Mouse (Mus musculus) CH12.LX (cell line): ENCODE data around the gene Nol6. TPM values are rescaled to one million over a fixed set of nuclear protein-coding genes. Genes with fewer than 3 reads are reported as not detected.

Experiments used
- DNase-seq: peaks from one replicate; pipeline ENCODE4 v3.0.0-alpha.2; 2013; ENCODE audit errors: extremely low read depth
- H3K27ac ChIP-seq: 2 replicates; pipeline ENCODE4 v1.5.1; 2012; ENCODE audit warnings: low read depth, mild to moderate bottlenecking, control low read depth, moderate library complexity; ENCODE audit not compliant: insufficient read depth
- H3K27me3 ChIP-seq: replicated peaks from 2 replicates; pipeline ENCODE3; 2012; ENCODE audit warnings: inconsistent platforms
- H3K36me3 ChIP-seq, 2 experiments: replicated peaks in 1 of 2; 2 replicates each; pipeline versions ENCODE3 to v1.6.1; 2012; ENCODE audit warnings: inconsistent platforms in 1 of 2, low read length in 1 of 2, mild to moderate bottlenecking in 1 of 2, mixed read lengths in 1 of 2, moderate library complexity in 1 of 2; ENCODE audit not compliant: control insufficient read depth in 1 of 2, insufficient read depth in 1 of 2
- H3K4me1 ChIP-seq, 2 experiments: 2 replicates each; pipeline ENCODE4 v1.6.1; 2012; ENCODE audit warnings: inconsistent platforms in 1 of 2, moderate library complexity in 1 of 2; ENCODE audit not compliant: insufficient read depth in 2 of 2, control insufficient read depth in 1 of 2
- H3K4me2 ChIP-seq: 2 replicates; pipeline ENCODE4 v1.6.1; 2012; ENCODE audit warnings: low read depth, mild to moderate bottlenecking, control low read depth; ENCODE audit not compliant: poor library complexity, insufficient read depth, severe bottlenecking
- H3K4me3 ChIP-seq, 3 experiments: fragments of 150-350 bp in 1 of 3; sonication (generic) in 1 of 3; replicated peaks in 1 of 3; 2 replicates each; pipeline versions ENCODE3 to v1.5.1; 2011 to 2012; ENCODE audit warnings: low read depth in 2 of 3, low read length in 2 of 3, mild to moderate bottlenecking in 2 of 3, moderate library complexity in 2 of 3, control low read depth in 1 of 3, improper control_type of control experiment in 1 of 3, inconsistent platforms in 1 of 3, mixed read lengths in 1 of 3; ENCODE audit not compliant: poor library complexity in 1 of 3
- H3K79me2 ChIP-seq: replicated peaks from 2 replicates; pipeline ENCODE4 v1.6.1; 2012; ENCODE audit warnings: mild to moderate bottlenecking, moderate library complexity; ENCODE audit not compliant: control insufficient read depth, poor library complexity, insufficient read depth, severe bottlenecking; ENCODE audit errors: extremely low read depth
- H3K9ac ChIP-seq: 2 replicates; pipeline ENCODE4 v1.6.1; 2012; ENCODE audit warnings: low read depth, mild to moderate bottlenecking, control low read depth, moderate library complexity; ENCODE audit not compliant: insufficient read depth
- H3K9me3 ChIP-seq: replicated peaks from 2 replicates; pipeline ENCODE3; 2012; ENCODE audit warnings: low read length, inconsistent platforms, mixed read lengths
- CHD1 ChIP-seq: IDR thresholded peaks from 2 replicates; pipeline ENCODE4 v1.6.1; 2012; ENCODE audit warnings: low read depth, low read length, improper control_type of control experiment, inconsistent platforms
- E2F4 ChIP-seq: IDR thresholded peaks from 2 replicates; pipeline ENCODE4 v1.6.1; 2011; ENCODE audit warnings: low read depth, low read length, improper control_type of control experiment; ENCODE audit not compliant: insufficient replicate concordance
- ELF1 ChIP-seq: IDR thresholded peaks from 2 replicates; pipeline ENCODE4 v1.6.1; 2014; ENCODE audit warnings: low read depth, mild to moderate bottlenecking, inconsistent platforms, low read length, improper control_type of control experiment
- GABPA ChIP-seq: IDR thresholded peaks from 2 replicates; pipeline ENCODE4 v1.6.1; 2012; ENCODE audit warnings: low read depth, low read length, improper control_type of control experiment, inconsistent platforms; ENCODE audit not compliant: insufficient replicate concordance
- HCFC1 ChIP-seq: IDR thresholded peaks from 2 replicates; pipeline ENCODE4 v1.6.1; 2012; ENCODE audit warnings: low read depth, mild to moderate bottlenecking, inconsistent platforms, low read length, improper control_type of control experiment
- JUN ChIP-seq: IDR thresholded peaks from 2 replicates; pipeline ENCODE4 v1.6.1; 2011; ENCODE audit warnings: low read depth, mild to moderate bottlenecking, low read length, improper control_type of control experiment, moderate library complexity; ENCODE audit not compliant: insufficient read depth
- JUND ChIP-seq: conservative IDR thresholded peaks from 2 replicates; pipeline ENCODE4 v1.6.1; 2011; ENCODE audit warnings: low read depth, low read length, improper control_type of control experiment
- MAFK ChIP-seq: IDR thresholded peaks from 2 replicates; pipeline ENCODE4 v1.6.1; 2011; ENCODE audit warnings: low read length, improper control_type of control experiment; ENCODE audit not compliant: insufficient replicate concordance
- MAX ChIP-seq: IDR thresholded peaks from 2 replicates; pipeline ENCODE4 v1.6.1; 2011; ENCODE audit warnings: low read length, improper control_type of control experiment
- MAZ ChIP-seq: IDR thresholded peaks from 2 replicates; pipeline ENCODE4 v1.6.1; 2012; ENCODE audit warnings: low read depth, mild to moderate bottlenecking, inconsistent platforms, low read length, improper control_type of control experiment, moderate library complexity
- MEF2A ChIP-seq: IDR thresholded peaks from 2 replicates; pipeline ENCODE4 v1.6.1; 2014; ENCODE audit warnings: low read depth, mild to moderate bottlenecking, inconsistent platforms, low read length, improper control_type of control experiment, borderline replicate concordance
- MXI1 ChIP-seq: IDR thresholded peaks from 2 replicates; pipeline ENCODE4 v1.6.1; 2011; ENCODE audit warnings: mild to moderate bottlenecking, low read depth, low read length, improper control_type of control experiment
- MYC ChIP-seq: IDR thresholded peaks from 2 replicates; pipeline ENCODE4 v1.6.1; 2011; ENCODE audit warnings: low read depth, mild to moderate bottlenecking, improper control_type of control experiment, low read length
- NELFE ChIP-seq: IDR thresholded peaks from 2 replicates; pipeline ENCODE4 v1.6.1; 2011; ENCODE audit warnings: low read depth, low read length, improper control_type of control experiment
- NRF1 ChIP-seq: IDR thresholded peaks from 2 replicates; pipeline ENCODE4 v1.6.1; 2014; ENCODE audit warnings: low read depth, mild to moderate bottlenecking, inconsistent platforms, low read length, improper control_type of control experiment, moderate library complexity
- PAX5 ChIP-seq: IDR thresholded peaks from 2 replicates; pipeline ENCODE4 v1.6.1; 2012; ENCODE audit warnings: low read length, inconsistent platforms, mixed read lengths
- POLR2AphosphoS2 ChIP-seq: IDR thresholded peaks from 2 replicates; pipeline ENCODE4 v1.6.1; 2011; ENCODE audit warnings: low read depth, low read length, improper control_type of control experiment
- RAD21 ChIP-seq: IDR thresholded peaks from 2 replicates; pipeline ENCODE4 v1.6.1; 2011; ENCODE audit warnings: low read depth, mild to moderate bottlenecking, low read length, improper control_type of control experiment, moderate library complexity
- SIN3A ChIP-seq: IDR thresholded peaks from 2 replicates; pipeline ENCODE4 v1.6.1; 2012; ENCODE audit warnings: low read length, improper control_type of control experiment, inconsistent platforms
- SMC3 ChIP-seq: IDR thresholded peaks from 2 replicates; pipeline ENCODE4 v1.6.1; 2011; ENCODE audit warnings: low read depth, low read length, improper control_type of control experiment
- TBP ChIP-seq: conservative IDR thresholded peaks from 2 replicates; pipeline ENCODE4 v1.6.1; 2011; ENCODE audit warnings: low read depth, low read length, improper control_type of control experiment
- USF2 ChIP-seq: conservative IDR thresholded peaks from 2 replicates; pipeline ENCODE4 v1.6.1; 2011; ENCODE audit warnings: low read depth, low read length, improper control_type of control experiment
- ZMIZ1 ChIP-seq: IDR thresholded peaks from 2 replicates; pipeline ENCODE4 v1.6.1; 2012; ENCODE audit warnings: low read depth, mild to moderate bottlenecking, inconsistent platforms, low read length, improper control_type of control experiment
- dilution Hi-C: fragments of 300-500 bp; cut with MboI; formaldehyde crosslinking; loops from 2 replicates; pipeline ENCODE4 v1.14.3; 2020; ENCODE audit warnings: low sequenced_read_pairs; ENCODE audit not compliant: extremely low pct_unique_long_range_greater_than_20kb, extremely low pct_ligation_motif_present
- in situ Hi-C: fragments of 300-500 bp; cut with MboI; formaldehyde crosslinking; loops from 3 replicates; pipeline ENCODE4 v1.14.3; 2019; ENCODE audit warnings: low sequenced_read_pairs, low pct_ligation_motif_present, low pct_unique_long_range_greater_than_20kb, mixed read lengths
- polyA plus RNA-seq: library from polyadenylated mRNA; unstranded; fragments of >175 nt; gene quantifications from 2 replicates; pipeline ENCODE4 v1.2.1, GENCODE M21; 2012; ENCODE audit warnings: low read depth; ENCODE audit not compliant: insufficient read length
- total RNA-seq, 2 experiments: library from RNA; depleted of rRNA; stranded (reverse); fragments of 300-350 nt in 1 of 2; fragments of >200 nt in 1 of 2; gene quantifications; 2 replicates each; pipeline ENCODE4 v1.2.3; 2012 to 2014

Gene Nol6
- total and polyA plus RNA-seq, 3 experiments = 22.0 to 81.5 (median 30.0) TPM

GRCm38 (mm10) chr4:41096794-41097193 lies 27.5 kb downstream of the Nol6 start:
- no peaks in the 10 kb centered on the region for H3K36me3 ChIP-seq
- no peaks in the 10 kb centered on the region for H3K9me3 ChIP-seq
- no peak overlapping the region for H3K4me3 ChIP-seq
- in situ Hi-C loops (no loop called here), dilution Hi-C loops (no loop called here)
- peaks cover 80% of the 10 kb centered on the region for H3K27me3 ChIP-seq
- no peak overlapping the region for H3K27ac ChIP-seq
- TF ChIP-seq CHD1 (no peak), GABPA (no peak), MYC (no peak), MXI1 (no peak), JUND (no peak), ZMIZ1 (no peak), NRF1 (no peak), SIN3A (no peak), ELF1 (no peak), NELFE (no peak), RAD21 (no peak), MAZ (no peak), PAX5 (no peak), TBP (no peak), USF2 (no peak), MAFK (no peak)
- H3K4me2 ChIP-seq = no peak overlapping the region
- DNase-seq = no peak
- no peak overlapping the region for H3K9ac ChIP-seq
- H3K4me1 ChIP-seq = peaks cover 4% of the 10 kb centered on the region in 2 experiments; a peak in 3 of 4 replicates
- H3K79me2 ChIP-seq = no peaks in the 10 kb centered on the region

DNA sequence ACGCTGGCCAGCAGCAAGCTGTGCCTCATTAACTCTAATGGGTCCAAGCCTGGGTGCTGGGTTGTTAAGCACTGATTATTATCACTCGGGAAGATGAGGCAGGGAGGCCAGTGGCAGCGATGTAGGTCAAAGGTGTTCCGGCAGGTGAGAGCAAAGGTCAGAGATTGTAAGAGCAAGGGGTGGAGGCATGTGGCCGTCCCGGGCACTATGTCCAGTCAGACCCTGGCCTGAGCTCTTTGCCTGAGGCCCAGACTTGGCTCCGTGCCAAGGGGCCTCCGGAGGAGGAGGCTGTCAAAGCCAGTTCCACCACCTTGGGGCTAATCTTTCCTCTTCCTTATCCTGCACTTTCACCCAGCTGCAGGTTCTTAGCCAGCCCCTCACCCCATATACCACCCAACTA lies 28.1 kb downstream of the Nol6 start:
- Histone ChIP-seq H3K4me1 (peaks cover 4% of the 10 kb centered on the region in 2 experiments; a peak in 3 of 4 replicates), H3K27ac (no peak overlapping the region), H3K9ac (no peak overlapping the region), H3K79me2 (no peaks in the 10 kb centered on the region), H3K4me3 (no peak overlapping the region), H3K27me3 (peaks cover 82% of the 10 kb centered on the region), H3K9me3 (no peaks in the 10 kb centered on the region), H3K36me3 (no peaks in the 10 kb centered on the region), H3K4me2 (no peak overlapping the region)
- dilution Hi-C loops = no loop called here
- no peak for DNase-seq
- TF ChIP-seq HCFC1 = no peak
- TF ChIP-seq MAX = no peak
- TF ChIP-seq MEF2A = no peak
- TF ChIP-seq TBP = no peak
- TF ChIP-seq ELF1 = no peak
- TF ChIP-seq SIN3A = no peak
- no peak for TF ChIP-seq RAD21
- no peak for TF ChIP-seq POLR2AphosphoS2
- no peak for TF ChIP-seq JUN
- TF ChIP-seq SMC3 = no peak
- no peak for TF ChIP-seq E2F4
- TF ChIP-seq MAFK = no peak
- TF ChIP-seq MXI1 = no peak
- in situ Hi-C loops = no loop called here
